Comparison of ENCODE assay signal across 27 mouse cellular contexts in the genomic region with DNA sequence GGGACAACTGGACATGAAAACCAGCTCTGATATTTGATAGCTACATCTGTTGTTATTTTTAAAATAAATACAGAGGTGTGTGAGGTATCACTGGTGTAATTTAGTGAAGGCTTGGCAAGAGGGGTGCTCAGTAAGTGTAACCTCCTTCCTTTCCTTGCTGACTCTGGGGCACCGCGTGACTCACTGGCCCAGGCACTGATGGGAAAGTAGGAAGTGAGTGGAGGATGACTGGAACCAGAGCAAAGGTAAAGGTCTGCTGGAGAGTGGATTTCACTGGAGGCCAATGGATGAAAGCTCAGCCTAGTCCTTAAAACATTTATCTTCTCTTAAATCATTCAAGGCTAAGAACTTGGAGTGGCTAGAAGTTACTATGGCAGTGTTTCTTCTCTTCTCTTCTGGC. TPM values are rescaled to one million over a fixed set of nuclear protein-coding genes. Genes with fewer than 3 reads are reported as not detected.
DNase-seq lines count a peak whose midpoint lies in the region; ATAC-seq lines count a peak whose summit lies in the region.
"Had no signal": no experiment of that assay in that cellular context is flagged by ENCODE, and none has a peak within 500 bp of the region (broad histone marks: within the 10 kb centered on the region; RNA-seq: fewer than 3 reads in every experiment).

No protein-coding gene starts in this region.

- H3K4me3 ChIP-seq in hindbrain, embryonic 16.5 days (ENCODE audit: low read length) = no peak overlapping the region
- no peak overlapping the region for H3K4me3 ChIP-seq in hindbrain, embryonic 13.5 days
- H3K4me3 ChIP-seq: embryonic facial prominence, embryonic 10.5 days; embryonic facial prominence, embryonic 13.5 days; erythroblast, embryonic 14.5 days; forebrain, embryonic 12.5 days; forebrain, embryonic 15.5 days; heart, embryonic 12.5 days; heart, embryonic 15.5 days; hindbrain, embryonic 10.5 days; hindbrain, embryonic 15.5 days had no signal

- no peaks in the 10 kb centered on the region for H3K27me3 ChIP-seq in hindbrain, embryonic 16.5 days (replicated peaks; ENCODE audit: control insufficient read depth, insufficient read depth, low read length)
- no peaks in the 10 kb centered on the region for H3K27me3 ChIP-seq in hindbrain, embryonic 13.5 days
- H3K27me3 ChIP-seq: embryonic facial prominence, embryonic 13.5 days; forebrain, embryonic 12.5 days; forebrain, embryonic 15.5 days; heart, embryonic 12.5 days; heart, embryonic 15.5 days; hindbrain, embryonic 15.5 days had no signal

- no peak overlapping the region for H3K4me2 ChIP-seq in hindbrain, embryonic 16.5 days (ENCODE audit: low read length)
- no peak overlapping the region for H3K4me2 ChIP-seq in hindbrain, embryonic 13.5 days
- H3K4me2 ChIP-seq: embryonic facial prominence, embryonic 13.5 days; forebrain, embryonic 12.5 days; forebrain, embryonic 15.5 days; heart, embryonic 12.5 days; heart, embryonic 15.5 days; hindbrain, embryonic 15.5 days had no signal

- DNase-seq in kidney, postnatal 36 days = peak; percentile 19 to 31
- DNase-seq in kidney, postnatal 14 days = no peak
- peak; percentile 42 for DNase-seq in adipocyte (ENCODE audit: low spot score)
- DNase-seq in testis, postnatal 10 days (ENCODE audit: low spot score) = no peak
- DNase-seq: adrenal gland, postnatal 10 days; adrenal gland, postnatal 36 days; cerebellum, adult 11 months; cerebellum, adult 8-10 months; cerebellum, postnatal 36 days; embryo, embryonic 11 days; gastrocnemius, postnatal 36 days; heart, postnatal 10 days; heart, postnatal 36 days had no signal

- no peak overlapping the region for H3K9ac ChIP-seq in hindbrain, embryonic 16.5 days (ENCODE audit: low read depth, low read length)
- no peak overlapping the region for H3K9ac ChIP-seq in hindbrain, embryonic 13.5 days
- H3K9ac ChIP-seq: embryonic facial prominence, embryonic 13.5 days; forebrain, embryonic 12.5 days; forebrain, embryonic 15.5 days; heart, embryonic 12.5 days; heart, embryonic 15.5 days; hindbrain, embryonic 15.5 days had no signal

- no peaks in the 10 kb centered on the region for H3K9me3 ChIP-seq in hindbrain, embryonic 16.5 days (ENCODE audit: control insufficient read depth, low read length)
- H3K9me3 ChIP-seq in hindbrain, embryonic 13.5 days = no peaks in the 10 kb centered on the region
- H3K9me3 ChIP-seq: embryonic facial prominence, embryonic 10.5 days; embryonic facial prominence, embryonic 13.5 days; forebrain, embryonic 12.5 days; forebrain, embryonic 15.5 days; heart, embryonic 12.5 days; heart, embryonic 15.5 days; hindbrain, embryonic 10.5 days; hindbrain, embryonic 15.5 days had no signal

- ATAC-seq in hindbrain, embryonic 16.5 days = no peak
- no peak for ATAC-seq in hindbrain, embryonic 13.5 days (ENCODE audit: low FRiP score)
- ATAC-seq: activated CD4-positive, CD25-positive, alpha-beta regulatory T cell, adult 4 months; forebrain, embryonic 15.5 days; inflammation-experienced regulatory T-cells, adult 6 months; intestine, embryonic 16.5 days had no signal

- WGBS in hindbrain, embryonic 16.5 days = 100% methylated on average over 2 of the region's 2 CpGs
- WGBS in hindbrain, embryonic 13.5 days = 100% methylated on average over 2 of the region's 2 CpGs

- H3K36me3 ChIP-seq in hindbrain, embryonic 16.5 days (ENCODE audit: control insufficient read depth, insufficient read depth, low read length) = peaks cover 16% of the 10 kb centered on the region
- peaks cover 46% of the 10 kb centered on the region for H3K36me3 ChIP-seq in hindbrain, embryonic 13.5 days

- no peaks in the 10 kb centered on the region; the same call in 1 of the 2 replicates for H3K4me1 ChIP-seq in hindbrain, embryonic 16.5 days (ENCODE audit: control insufficient read depth, insufficient read depth, low read depth, low read length)
- peaks cover 6% of the 10 kb centered on the region; the same call in 1 of the 2 replicates for H3K4me1 ChIP-seq in hindbrain, embryonic 13.5 days (replicated peaks)
- H3K4me1 ChIP-seq: embryonic facial prominence, embryonic 10.5 days; embryonic facial prominence, embryonic 13.5 days; forebrain, embryonic 12.5 days; hindbrain, embryonic 10.5 days had no signal

- peak overlapping the region; percentile 29; the same call in 1 of the 2 replicates for H3K27ac ChIP-seq in hindbrain, embryonic 16.5 days (ENCODE audit: low read depth, low read length)
- no peak overlapping the region for H3K27ac ChIP-seq in hindbrain, embryonic 13.5 days
- H3K27ac ChIP-seq: embryonic facial prominence, embryonic 10.5 days; embryonic facial prominence, embryonic 13.5 days; forebrain, embryonic 12.5 days; forebrain, embryonic 15.5 days; heart, embryonic 15.5 days; hindbrain, embryonic 10.5 days had no signal

RNA-seq across cellular contexts. Expression of a gene that starts 21.3 kb away (rescaled TPM):
- 0.76 and 1.3 TPM in 2 replicates for polyA plus RNA-seq in hindbrain, embryonic 16.5 days (2015; fragmentation: Nextera tagmentation; extraction: Ambion mirVana)
- 0.66 and 0.92 TPM in 2 replicates for polyA plus RNA-seq in hindbrain, embryonic 13.5 days (2015; fragmentation: Nextera tagmentation; extraction: Ambion mirVana)
- polyA plus RNA-seq: erythroblast, embryonic 14.5 days had no signal

RNA-seq across cellular contexts. Expression of a gene that starts 55.7 kb away (rescaled TPM):
- polyA plus RNA-seq in hindbrain, embryonic 16.5 days (2015; fragmentation: Nextera tagmentation; extraction: Ambion mirVana) = 5.5 and 6.7 TPM in 2 replicates
- 2.6 TPM in 2 replicates for polyA plus RNA-seq in hindbrain, embryonic 13.5 days (2015; fragmentation: Nextera tagmentation; extraction: Ambion mirVana)
- polyA plus RNA-seq: erythroblast, embryonic 14.5 days had no signal

Comparison
In these comparisons a context has a peak if more than half of its experiments do, and no peak if none do; other contexts are left out.
1. DNase-seq: peak in kidney, postnatal 36 days (2 of 2) and adipocyte (single experiment); none in kidney, postnatal 14 days (single experiment) and testis, postnatal 10 days (single experiment).